Mouse (Mus musculus) limb, embryonic 15.5 days (tissue): Measurements from ENCODE around the gene Gm49384. TPM values are rescaled to one million over a fixed set of nuclear protein-coding genes. Genes with fewer than 3 reads are reported as not detected.
A peak's percentile ranks its signal among the peaks of the same experiment; 100 is the strongest.
"Not testable (repeated sequence)": the region's sequence is repeated elsewhere in the genome, so short reads cannot be mapped to it uniquely, and the experiment has no call there.

ENCODE experiments used
- ATAC-seq: fragments of 200-750 bp; cut with Nextera tagmentation; 2 replicates; pipeline ENCODE4 v1.8.0; 2017; ENCODE audit warnings: low read depth, moderate TSS enrichment; ENCODE audit not compliant: insufficient number of reproducible peaks, low FRiP score, low TSS enrichment
- H3K27ac ChIP-seq: fragments of 300-500 bp; sonication (generic); 2 replicates; pipeline ENCODE4 v1.5.1; 2015; ENCODE audit warnings: moderate library complexity, mild to moderate bottlenecking, inconsistent platforms
- H3K27me3 ChIP-seq: fragments of 300-500 bp; sonication (generic); 2 replicates; pipeline ENCODE4 v1.6.1; 2015; ENCODE audit warnings: inconsistent platforms
- H3K36me3 ChIP-seq: fragments of 300-500 bp; sonication (generic); 2 replicates; pipeline ENCODE4 v1.6.1; 2015; ENCODE audit warnings: inconsistent platforms
- H3K4me1 ChIP-seq: fragments of 300-500 bp; sonication (generic); 2 replicates; pipeline ENCODE4 v1.6.1; 2015; ENCODE audit warnings: inconsistent platforms
- H3K4me2 ChIP-seq: fragments of 300-500 bp; sonication (generic); 2 replicates; pipeline ENCODE4 v1.6.1; 2015; ENCODE audit warnings: mild to moderate bottlenecking, inconsistent platforms
- H3K4me3 ChIP-seq: fragments of 300-500 bp; sonication (generic); 2 replicates; pipeline ENCODE4 v1.5.1; 2015; ENCODE audit warnings: mild to moderate bottlenecking, inconsistent platforms
- H3K9ac ChIP-seq: fragments of 300-500 bp; sonication (generic); 2 replicates; pipeline ENCODE4 v1.6.1; 2015; ENCODE audit warnings: inconsistent platforms
- H3K9me3 ChIP-seq: fragments of 300-500 bp; sonication (generic); 2 replicates; pipeline ENCODE4 v1.6.1; 2016; ENCODE audit warnings: inconsistent platforms
- WGBS: fragments of 180-500 bp; shearing (Covaris S2); methylation state at CpG from one replicate; pipeline ENCODE4 v1.1.7; 2015; 5-methylcytosine and 5-hydroxymethylcytosine counted together
- polyA plus RNA-seq: library from polyadenylated mRNA; unstranded; fragments of >200 nt; fragmentation: Nextera tagmentation; extraction: Ambion mirVana; gene quantifications from 2 replicates; pipeline ENCODE4 v1.2.1, GENCODE M21; 2015

Gene Gm49384
- polyA plus RNA-seq, 1 experiment from 2014 or later = 24.2 TPM

GRCm38 (mm10) chr12:69160677-69161076 lies 43.4 kb downstream of the Gm49384 start:
- H3K36me3 ChIP-seq = peaks cover 17% of the 10 kb centered on the region
- not testable (repeated sequence) for H3K4me1 ChIP-seq

DNA sequence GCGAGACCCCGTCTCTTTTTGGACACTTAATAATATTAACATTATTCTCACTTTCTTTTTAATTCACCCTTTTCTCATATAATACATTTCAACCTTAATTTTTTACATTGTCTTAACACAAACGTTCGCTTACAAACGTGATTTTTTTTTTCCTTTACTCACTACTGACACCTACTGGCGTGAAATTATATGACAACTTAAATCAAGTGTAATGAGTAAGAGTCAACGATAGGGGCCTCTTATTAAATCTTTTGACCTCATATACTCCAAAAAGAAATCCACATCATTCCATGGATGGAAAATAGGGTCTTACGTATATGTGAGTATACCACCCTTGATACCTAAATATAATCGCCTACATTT lies 44.5 kb downstream of the Gm49384 start:
- Histone ChIP-seq H3K36me3 (peaks cover 17% of the 10 kb centered on the region), H3K27ac (0 out of 2 replicates have a peak overlapping the region, but pooled peaks have one; percentile 63), H3K4me1 (peaks cover 4% of the 10 kb centered on the region), H3K9ac (no peak overlapping the region), H3K9me3 (no peaks in the 10 kb centered on the region), H3K4me3 (peak overlapping the region; percentile 66), H3K4me2 (no peak overlapping the region), H3K27me3 (no peaks in the 10 kb centered on the region)
- ATAC-seq = no peak
- 4% methylated on average over 9 of the region's 9 CpGs for WGBS

More at GRCm38 (mm10) chr12:69160677-69161076, 43.4 kb downstream of the Gm49384 start:
- not testable (repeated sequence) for ATAC-seq, H3K27me3 ChIP-seq, H3K9me3 ChIP-seq, H3K4me2 ChIP-seq, H3K27ac ChIP-seq, H3K9ac ChIP-seq, H3K4me3 ChIP-seq
- 79% methylated on average over 2 of the region's 2 CpGs for WGBS

DNA sequence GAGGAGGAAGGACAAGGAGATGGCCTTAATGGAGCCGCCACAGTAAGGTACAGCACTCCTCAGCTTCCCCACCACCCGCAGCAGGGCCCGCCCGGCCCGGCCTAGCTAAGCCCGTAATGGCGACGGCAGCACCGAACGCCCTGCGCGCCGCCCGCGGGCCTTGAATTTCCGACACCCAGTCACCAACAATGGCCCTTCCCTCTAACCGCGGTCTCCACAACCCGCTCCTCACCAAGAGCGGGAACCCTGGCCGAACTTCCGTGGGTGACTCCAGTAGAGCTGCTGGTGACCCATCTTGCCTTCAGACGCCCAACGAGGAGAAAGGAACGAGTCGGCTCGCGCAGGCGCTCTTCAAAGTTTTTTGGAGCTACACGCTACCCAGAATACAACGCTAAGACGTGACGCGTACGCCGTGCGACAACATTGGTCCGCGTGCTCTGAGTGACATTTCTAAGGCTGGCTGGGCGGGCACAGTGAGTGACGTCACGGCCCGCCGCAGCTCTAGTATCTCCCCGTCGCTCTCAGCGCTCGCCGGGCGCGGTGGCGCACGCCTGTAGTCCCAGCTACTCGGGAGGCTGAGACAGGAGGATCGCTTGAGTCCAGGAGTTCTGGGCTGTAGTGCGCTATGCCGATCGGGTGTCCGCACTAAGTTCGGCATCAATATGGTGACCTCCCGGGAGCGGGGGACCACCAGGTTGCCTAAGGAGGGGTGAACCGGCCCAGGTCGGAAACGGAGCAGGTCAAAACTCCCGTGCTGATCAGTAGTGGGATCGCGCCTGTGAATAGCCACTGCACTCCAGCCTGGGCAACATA lies 45.1 kb downstream of the Gm49384 start, which contains the start of gene Rps29:
Gene Rps29, minus strand, starts transcription at position 422 of the 813 bp plus-strand sequence.
- Histone ChIP-seq H3K36me3 (peaks cover 17% of the 10 kb centered on the region), H3K4me2 (peak within 1 kb of the TSS; percentile 55), H3K9ac (peak within 1 kb of the TSS; percentile 72), H3K4me3 (peak within 1 kb of the TSS; percentile 66), H3K27ac (peak within 1 kb of the TSS; percentile 95)
- under 1% methylated on average over 62 of the region's 68 CpGs for WGBS
- ATAC-seq = peak; percentile 98
- H3K27me3 ChIP-seq, H3K9me3 ChIP-seq, H3K4me1 ChIP-seq: not testable (repeated sequence)

DNA sequence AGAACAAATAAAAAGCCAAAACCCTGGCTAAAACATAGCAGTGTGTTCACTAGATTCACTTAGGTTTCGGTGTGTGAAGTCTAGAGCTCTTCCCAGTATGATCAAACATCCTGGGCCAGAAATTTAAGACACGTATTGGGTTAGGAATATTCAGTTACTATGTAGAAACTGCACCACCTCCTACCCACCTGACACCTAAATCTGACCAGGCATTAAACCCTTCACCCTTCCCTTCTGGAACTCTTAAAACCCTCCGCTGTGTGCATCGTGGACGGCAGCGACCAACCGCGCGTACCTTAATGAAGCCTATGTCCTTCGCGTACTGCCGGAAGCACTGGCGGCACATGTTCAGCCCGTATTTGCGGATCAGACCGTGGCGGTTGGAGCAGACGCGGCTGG lies 45.7 kb downstream of the Gm49384 start:
- peak overlapping the region; percentile 55 for H3K4me2 ChIP-seq
- ATAC-seq = no peak
- H3K4me3 ChIP-seq = peak overlapping the region; percentile 66
- H3K9ac ChIP-seq = peak overlapping the region; percentile 72
- no peaks in the 10 kb centered on the region for H3K9me3 ChIP-seq
- H3K27me3 ChIP-seq = no peaks in the 10 kb centered on the region
- peaks cover 17% of the 10 kb centered on the region for H3K36me3 ChIP-seq
- H3K27ac ChIP-seq = peak overlapping the region; percentile 95
- 1% methylated on average over 19 of the region's 19 CpGs for WGBS
- H3K4me1 ChIP-seq = peaks cover 4% of the 10 kb centered on the region

DNA sequence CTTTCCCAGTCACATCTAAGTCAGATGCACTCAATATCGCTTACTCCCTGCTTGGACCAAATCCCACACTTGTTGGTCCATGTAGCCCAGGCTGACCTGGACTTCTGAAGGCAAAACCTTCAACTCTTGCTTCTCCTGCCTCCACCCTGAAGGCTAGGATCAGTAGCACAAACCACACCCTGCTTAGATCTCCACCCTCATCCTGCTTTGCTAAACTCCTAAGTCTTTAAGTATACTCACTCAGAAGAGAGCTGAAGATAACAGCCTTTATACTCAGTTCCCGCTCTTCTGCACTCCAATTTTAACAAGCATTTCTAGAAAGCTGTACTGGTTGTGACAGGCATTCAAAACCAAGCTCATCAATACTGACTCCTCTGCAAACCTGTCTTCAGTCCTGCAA lies 47.0 kb downstream of the Gm49384 start:
- H3K9me3 ChIP-seq = no peaks in the 10 kb centered on the region
- H3K27me3 ChIP-seq = no peaks in the 10 kb centered on the region
- H3K4me1 ChIP-seq = peaks cover 4% of the 10 kb centered on the region
- H3K27ac ChIP-seq = no peak overlapping the region
- peaks cover 17% of the 10 kb centered on the region for H3K36me3 ChIP-seq
- H3K4me3 ChIP-seq = no peak overlapping the region
- 91% methylated on average over 2 of the region's 2 CpGs for WGBS
- ATAC-seq = no peak
- H3K9ac ChIP-seq = no peak overlapping the region
- no peak overlapping the region for H3K4me2 ChIP-seq

DNA sequence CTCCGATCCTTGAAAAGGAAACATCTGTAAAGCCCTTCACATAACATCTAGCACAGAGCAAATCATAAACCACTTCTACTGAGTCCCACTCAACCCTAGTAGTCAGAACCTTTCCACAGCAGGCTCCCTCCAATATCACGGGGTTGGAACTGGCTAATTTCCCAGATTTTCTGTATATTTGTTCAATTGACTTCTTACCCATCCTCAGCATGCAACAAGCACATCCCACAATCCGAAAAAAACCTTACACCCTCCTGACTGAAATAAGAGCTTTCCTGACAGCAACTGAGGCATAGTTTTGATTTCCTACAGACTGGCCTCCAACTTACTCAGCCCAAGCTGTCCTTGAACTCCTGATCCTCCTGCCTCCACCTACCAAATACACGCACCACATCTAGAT lies 47.6 kb downstream of the Gm49384 start:
- no peaks in the 10 kb centered on the region for H3K9me3 ChIP-seq
- H3K4me1 ChIP-seq = peaks cover 4% of the 10 kb centered on the region
- peaks cover 17% of the 10 kb centered on the region for H3K36me3 ChIP-seq
- no peak overlapping the region for H3K4me2 ChIP-seq
- no peak overlapping the region for H3K9ac ChIP-seq
- H3K27ac ChIP-seq = no peak overlapping the region
- H3K4me3 ChIP-seq = no peak overlapping the region
- WGBS = 85% methylated on average over 4 of the region's 4 CpGs
- no peaks in the 10 kb centered on the region for H3K27me3 ChIP-seq
- no peak for ATAC-seq

- no peak overlapping the region for H3K4me3 ChIP-seq
- no peaks in the 10 kb centered on the region for H3K27me3 ChIP-seq
- H3K27ac ChIP-seq = no peak overlapping the region
- H3K9ac ChIP-seq = no peak overlapping the region
- peaks cover 17% of the 10 kb centered on the region for H3K36me3 ChIP-seq
- no peak for ATAC-seq
- no peak overlapping the region for H3K4me2 ChIP-seq
- H3K4me1 ChIP-seq = peaks cover 4% of the 10 kb centered on the region
- whole genome bisulfite sequencing = 78% methylated on average over 2 of the region's 2 CpGs
- H3K9me3 ChIP-seq = no peaks in the 10 kb centered on the region
Measured at GRCm38 (mm10) chr12:69155923-69156322, 48.1 kb downstream of the Gm49384 start.

GRCm38 (mm10) chr12:69150049-69150448 lies 54.0 kb downstream of the Gm49384 start:
- Histone ChIP-seq H3K36me3 (no peaks in the 10 kb centered on the region), H3K27ac (no peak overlapping the region), H3K4me2 (no peak overlapping the region), H3K9ac (no peak overlapping the region), H3K27me3 (no peaks in the 10 kb centered on the region), H3K9me3 (no peaks in the 10 kb centered on the region), H3K4me3 (no peak overlapping the region), H3K4me1 (no peaks in the 10 kb centered on the region)
- WGBS = 59% methylated on average over 13 of the region's 13 CpGs
- no peak for ATAC-seq

GRCm38 (mm10) chr12:69147166-69147735 lies 56.8 kb downstream of the Gm49384 start:
- no peak for ATAC-seq
- Histone ChIP-seq H3K9me3 (no peaks in the 10 kb centered on the region), H3K4me3 (no peak overlapping the region), H3K36me3 (no peaks in the 10 kb centered on the region), H3K4me2 (no peak overlapping the region), H3K27me3 (no peaks in the 10 kb centered on the region), H3K4me1 (no peaks in the 10 kb centered on the region), H3K27ac (no peak overlapping the region), H3K9ac (no peak overlapping the region)
- 93% methylated on average over 5 of the region's 5 CpGs for WGBS

DNA sequence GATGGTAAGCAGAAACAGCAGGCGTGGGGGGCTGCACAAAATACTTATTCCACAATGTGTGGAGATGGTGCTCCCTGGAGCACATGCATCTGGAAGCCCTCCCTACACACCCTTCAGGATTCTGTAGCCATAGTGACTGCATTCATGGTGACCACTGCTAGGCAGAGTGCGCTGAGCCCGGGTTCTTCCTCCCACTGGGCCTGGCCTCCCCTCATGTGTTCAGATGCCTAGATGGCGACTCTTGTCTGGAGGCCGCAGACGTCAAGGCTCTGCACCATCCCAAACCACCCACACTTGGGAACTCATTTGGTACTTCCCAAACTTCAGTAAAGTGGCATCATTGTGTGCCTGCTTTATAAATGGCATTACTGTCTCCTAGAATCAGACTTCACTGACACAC lies 60.6 kb downstream of the Gm49384 start:
- Histone ChIP-seq H3K4me2 (no peak overlapping the region), H3K9ac (no peak overlapping the region), H3K36me3 (no peaks in the 10 kb centered on the region), H3K4me1 (no peaks in the 10 kb centered on the region), H3K27me3 (no peaks in the 10 kb centered on the region), H3K4me3 (no peak overlapping the region), H3K9me3 (no peaks in the 10 kb centered on the region), H3K27ac (no peak overlapping the region)
- ATAC-seq = no peak
- WGBS = 75% methylated on average over 6 of the region's 6 CpGs

DNA sequence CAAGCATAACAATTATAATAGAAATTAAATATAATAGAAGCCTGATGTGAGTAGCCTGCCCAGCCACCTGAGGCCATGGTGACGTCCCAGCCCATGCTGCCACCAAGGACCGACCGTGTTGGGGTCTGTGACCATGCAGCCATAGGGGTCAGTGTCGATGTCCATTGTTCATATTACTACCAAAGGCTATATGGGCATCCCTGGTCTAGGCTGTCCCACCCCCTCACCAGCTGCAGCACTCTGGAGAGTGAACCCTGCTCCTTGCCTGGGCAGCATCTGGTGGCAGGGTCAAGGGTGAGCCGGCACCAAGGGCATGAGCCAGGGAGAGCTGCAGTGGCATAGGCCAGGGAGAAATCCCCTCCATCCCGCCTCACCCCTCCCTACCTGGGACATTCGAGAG lies 64.2 kb downstream of the Gm49384 start:
- H3K27ac ChIP-seq = no peak overlapping the region
- 81% methylated on average over 7 of the region's 7 CpGs for WGBS
- no peak overlapping the region for H3K9ac ChIP-seq
- no peaks in the 10 kb centered on the region for H3K4me1 ChIP-seq
- no peaks in the 10 kb centered on the region for H3K9me3 ChIP-seq
- no peak overlapping the region for H3K4me3 ChIP-seq
- H3K27me3 ChIP-seq = no peaks in the 10 kb centered on the region
- no peak overlapping the region for H3K4me2 ChIP-seq
- no peak for ATAC-seq
- H3K36me3 ChIP-seq = no peaks in the 10 kb centered on the region
